Mouse (Mus musculus): ENCODE data around the gene Mgea5. TPM values are rescaled to one million over a fixed set of nuclear protein-coding genes. Genes with fewer than 3 reads are reported as not detected.

Mgea5 gene
- polyA plus RNA-seq, 1 experiment from 2014 or later = 10.8 TPM

GRCm38 (mm10) chr19:45760810-45761209 lies 22.8 kb downstream of the Mgea5 start:
- H3K9ac ChIP-seq (replicated peaks) = no peak overlapping the region
- no peaks in the 10 kb centered on the region for H3K9me3 ChIP-seq (ENCODE audit: low read length)
- no peak overlapping the region for H3K4me2 ChIP-seq (ENCODE audit: low read depth, low read length)
- no peak for DNase-seq
- no peak overlapping the region for H3K4me3 ChIP-seq (ENCODE audit: low read depth, low read length)
- H3K27me3 ChIP-seq (ENCODE audit: insufficient read depth, low read length) = no peaks in the 10 kb centered on the region
- ATAC-seq = no peak
- no peaks in the 10 kb centered on the region for H3K4me1 ChIP-seq (ENCODE audit: insufficient read depth)
- TF ChIP-seq EP300 (IDR thresholded peaks at IDR 0.05; ENCODE audit: low read depth) = no peak
- no peak for TF ChIP-seq CTCF (IDR thresholded peaks at IDR 0.05; ENCODE audit: low read depth)
- 87% methylated on average over 3 of the region's 3 CpGs for WGBS (ENCODE audit: insufficient replicate concordance)
- H3K27ac ChIP-seq (ENCODE audit: low read depth) = no peak overlapping the region
- H3K36me3 ChIP-seq (replicated peaks; ENCODE audit: insufficient read depth, low read length) = peaks cover 92% of the 10 kb centered on the region

GRCm38 (mm10) chr19:45758671-45759070 lies 25.0 kb downstream of the Mgea5 start:
- no peaks in the 10 kb centered on the region for H3K9me3 ChIP-seq (ENCODE audit: low read length)
- no peaks in the 10 kb centered on the region for H3K27me3 ChIP-seq (ENCODE audit: insufficient read depth, low read length)
- TF ChIP-seq EP300 (IDR thresholded peaks at IDR 0.05; ENCODE audit: low read depth) (no peak), CTCF (IDR thresholded peaks at IDR 0.05; ENCODE audit: low read depth) (no peak)
- WGBS (ENCODE audit: insufficient replicate concordance) = 94% methylated on average over 5 of the region's 5 CpGs
- no peaks in the 10 kb centered on the region for H3K4me1 ChIP-seq (ENCODE audit: insufficient read depth)
- H3K4me3 ChIP-seq (ENCODE audit: low read depth, low read length) = no peak overlapping the region
- no peak overlapping the region for H3K27ac ChIP-seq (ENCODE audit: low read depth)
- no peak for DNase-seq
- peaks cover 91% of the 10 kb centered on the region for H3K36me3 ChIP-seq (replicated peaks; ENCODE audit: insufficient read depth, low read length)
- no peak for ATAC-seq
- no peak overlapping the region for H3K4me2 ChIP-seq (ENCODE audit: low read depth, low read length)
- H3K9ac ChIP-seq (replicated peaks) = no peak overlapping the region

GRCm38 (mm10) chr19:45753551-45753950 lies 30.1 kb downstream of the Mgea5 start:
- no peaks in the 10 kb centered on the region for H3K9me3 ChIP-seq (ENCODE audit: low read length)
- ATAC-seq = no peak
- H3K4me1 ChIP-seq (ENCODE audit: insufficient read depth) = peaks cover 8% of the 10 kb centered on the region
- no peak for TF ChIP-seq EP300 (IDR thresholded peaks at IDR 0.05; ENCODE audit: low read depth)
- no peak for TF ChIP-seq CTCF (IDR thresholded peaks at IDR 0.05; ENCODE audit: low read depth)
- H3K36me3 ChIP-seq (replicated peaks; ENCODE audit: insufficient read depth, low read length) = peaks cover 71% of the 10 kb centered on the region
- no peak overlapping the region for H3K27ac ChIP-seq (ENCODE audit: low read depth)
- H3K4me2 ChIP-seq (ENCODE audit: low read depth, low read length) = no peak overlapping the region
- DNase-seq = no peak
- 96% methylated on average over 3 of the region's 3 CpGs for WGBS (ENCODE audit: insufficient replicate concordance)
- H3K27me3 ChIP-seq (ENCODE audit: insufficient read depth, low read length) = no peaks in the 10 kb centered on the region
- no peak overlapping the region for H3K4me3 ChIP-seq (ENCODE audit: low read depth, low read length)
- H3K9ac ChIP-seq (replicated peaks) = no peak overlapping the region

- H3K4me1 ChIP-seq (ENCODE audit: insufficient read depth) = peaks cover 18% of the 10 kb centered on the region
- no peaks in the 10 kb centered on the region for H3K9me3 ChIP-seq (ENCODE audit: low read length)
- no peak overlapping the region for H3K4me2 ChIP-seq (ENCODE audit: low read depth, low read length)
- DNase-seq = no peak
- WGBS (ENCODE audit: insufficient replicate concordance) = 82% methylated on average over 7 of the region's 7 CpGs
- TF ChIP-seq EP300 (IDR thresholded peaks at IDR 0.05; ENCODE audit: low read depth) = no peak
- TF ChIP-seq CTCF (IDR thresholded peaks at IDR 0.05; ENCODE audit: low read depth) = no peak
- H3K27ac ChIP-seq (ENCODE audit: low read depth) = no peak overlapping the region
- H3K36me3 ChIP-seq (replicated peaks; ENCODE audit: insufficient read depth, low read length) = peaks cover 55% of the 10 kb centered on the region
- no peak for ATAC-seq
- H3K9ac ChIP-seq (replicated peaks) = no peak overlapping the region
- no peaks in the 10 kb centered on the region for H3K27me3 ChIP-seq (ENCODE audit: insufficient read depth, low read length)
- H3K4me3 ChIP-seq (ENCODE audit: low read depth, low read length) = no peak overlapping the region
These were observed 31.8 kb downstream of the Mgea5 start for GRCm38 (mm10) chr19:45751881-45752280.

GRCm38 (mm10) chr19:45749243-45750043 lies 34.2 kb downstream of the Mgea5 start, which contains the start of gene Npm3:
Npm3 (minus strand) TSS chr19:45749591.
- WGBS (ENCODE audit: insufficient replicate concordance) = under 1% methylated on average over 52 of the region's 60 CpGs
- H3K4me1 ChIP-seq (ENCODE audit: insufficient read depth) = peaks cover 34% of the 10 kb centered on the region
- peaks cover 18% of the 10 kb centered on the region for H3K27me3 ChIP-seq (ENCODE audit: insufficient read depth, low read length)
- 0 out of 2 replicates have a peak within 1 kb of the TSS, but pooled peaks have one; percentile 34 for H3K27ac ChIP-seq (ENCODE audit: low read depth)
- peak within 1 kb of the TSS; percentile 81 for H3K4me3 ChIP-seq (ENCODE audit: low read depth, low read length)
- H3K4me2 ChIP-seq (ENCODE audit: low read depth, low read length) = peak within 1 kb of the TSS; percentile 95
- H3K36me3 ChIP-seq (replicated peaks; ENCODE audit: insufficient read depth, low read length) = peaks cover 33% of the 10 kb centered on the region
- TF ChIP-seq EP300 (IDR thresholded peaks at IDR 0.05; ENCODE audit: low read depth) (no peak), CTCF (IDR thresholded peaks at IDR 0.05; ENCODE audit: low read depth) (no peak)
- ATAC-seq (peak; percentile 81), DNase-seq (peak; percentile 93)
- H3K9me3 ChIP-seq (ENCODE audit: low read length) = no peaks in the 10 kb centered on the region
- H3K9ac ChIP-seq (replicated peaks) = peak within 1 kb of the TSS; percentile 80

GRCm38 (mm10) chr19:45748691-45749242 lies 34.9 kb downstream of the Mgea5 start:
- no peaks in the 10 kb centered on the region for H3K9me3 ChIP-seq (ENCODE audit: low read length)
- peak overlapping the region; percentile 95 for H3K4me2 ChIP-seq (ENCODE audit: low read depth, low read length)
- ATAC-seq = peak; percentile 10
- TF ChIP-seq CTCF (IDR thresholded peaks at IDR 0.05; ENCODE audit: low read depth) = no peak
- TF ChIP-seq EP300 (IDR thresholded peaks at IDR 0.05; ENCODE audit: low read depth) = no peak
- peaks cover 34% of the 10 kb centered on the region for H3K4me1 ChIP-seq (ENCODE audit: insufficient read depth)
- H3K27ac ChIP-seq (ENCODE audit: low read depth) = no peak overlapping the region
- H3K9ac ChIP-seq (replicated peaks) = peak overlapping the region; percentile 80
- WGBS (ENCODE audit: insufficient replicate concordance) = under 1% methylated on average over 23 of the region's 33 CpGs
- peak overlapping the region; percentile 81 for H3K4me3 ChIP-seq (ENCODE audit: low read depth, low read length)
- peak; percentile 48 for DNase-seq
- H3K36me3 ChIP-seq (replicated peaks; ENCODE audit: insufficient read depth, low read length) = peaks cover 27% of the 10 kb centered on the region
- peaks cover 24% of the 10 kb centered on the region for H3K27me3 ChIP-seq (ENCODE audit: insufficient read depth, low read length)
